Mouse (Mus musculus): Measurements from ENCODE around the gene Tyw3.
A peak's percentile ranks its signal among the peaks of the same experiment; 100 is the strongest.

Tyw3 gene

DNA sequence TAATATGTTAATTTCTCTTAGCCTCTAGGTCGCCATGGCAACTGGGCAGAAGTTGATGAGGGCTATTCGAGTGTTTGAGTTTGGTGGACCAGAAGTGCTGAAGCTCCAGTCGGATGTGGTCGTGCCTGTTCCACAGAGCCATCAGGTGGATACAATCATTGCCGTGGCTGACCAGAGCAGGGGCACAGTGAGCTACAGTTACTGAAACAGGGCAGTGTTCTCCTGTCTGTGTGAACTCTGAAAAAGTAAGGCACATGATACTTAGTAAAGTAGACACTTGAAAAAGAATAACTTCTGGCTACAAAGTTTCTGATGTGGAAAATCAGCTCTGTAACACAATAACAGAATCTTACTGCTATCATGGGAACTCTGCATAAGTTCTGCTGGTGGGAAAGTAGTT is 8.0 kb upstream of the Tyw3 start:
- no peaks in the 10 kb centered on the region for H3K4me1 ChIP-seq (replicated peaks; ENCODE audit: low read depth, low read length)
- H3K9me3 ChIP-seq (ENCODE audit: low read length): no peaks in the 10 kb centered on the region
- TF ChIP-seq NANOG (IDR thresholded peaks at IDR 0.05; ENCODE audit: borderline replicate concordance, low read length) (no peak), POU5F1 (IDR thresholded peaks at IDR 0.05; ENCODE audit: borderline replicate concordance, low read length) (no peak), CTCF (conservative IDR thresholded peaks at IDR 0.05; ENCODE audit: low read length) (no peak)
- peaks cover 28% of the 10 kb centered on the region for H3K36me3 ChIP-seq (ENCODE audit: insufficient read depth, low read length)
- no peak overlapping the region for H3K4me3 ChIP-seq (replicated peaks; ENCODE audit: low read length)
- H3K27me3 ChIP-seq (ENCODE audit: insufficient read depth, low read length): no peaks in the 10 kb centered on the region

- no peak for TF ChIP-seq CTCF (conservative IDR thresholded peaks at IDR 0.05; ENCODE audit: low read length)
- TF ChIP-seq NANOG (IDR thresholded peaks at IDR 0.05; ENCODE audit: borderline replicate concordance, low read length): no peak
- TF ChIP-seq POU5F1 (IDR thresholded peaks at IDR 0.05; ENCODE audit: borderline replicate concordance, low read length): no peak
- Histone ChIP-seq H3K4me1 (replicated peaks; ENCODE audit: low read depth, low read length) (peaks cover 9% of the 10 kb centered on the region), H3K9me3 (ENCODE audit: low read length) (no peaks in the 10 kb centered on the region), H3K27me3 (ENCODE audit: insufficient read depth, low read length) (no peaks in the 10 kb centered on the region), H3K36me3 (ENCODE audit: insufficient read depth, low read length) (peaks cover 21% of the 10 kb centered on the region), H3K4me3 (replicated peaks; ENCODE audit: low read length) (no peak overlapping the region)
These were observed 5.2 kb upstream of the Tyw3 start for GRCm38 (mm10) chr3:154602141-154602540.

GRCm38 (mm10) chr3:154597561-154597960 is 657 bp upstream of the Tyw3 start:
- H3K27me3 ChIP-seq (ENCODE audit: insufficient read depth, low read length): no peaks in the 10 kb centered on the region
- H3K9me3 ChIP-seq (ENCODE audit: low read length): no peaks in the 10 kb centered on the region
- peaks cover 26% of the 10 kb centered on the region for H3K36me3 ChIP-seq (ENCODE audit: insufficient read depth, low read length)
- peak overlapping the region; percentile 96 for H3K4me3 ChIP-seq (replicated peaks; ENCODE audit: low read length)
- TF ChIP-seq POU5F1 (IDR thresholded peaks at IDR 0.05; ENCODE audit: borderline replicate concordance, low read length) (no peak), NANOG (IDR thresholded peaks at IDR 0.05; ENCODE audit: borderline replicate concordance, low read length) (no peak), CTCF (conservative IDR thresholded peaks at IDR 0.05; ENCODE audit: low read length) (no peak)
- H3K4me1 ChIP-seq (replicated peaks; ENCODE audit: low read depth, low read length): peaks cover 12% of the 10 kb centered on the region

GRCm38 (mm10) chr3:154596488-154596933 is 393 bp downstream of the Tyw3 start, which contains the start of gene Cryz:
Cryz (plus strand) TSS chr3:154596711.
- H3K36me3 ChIP-seq (ENCODE audit: insufficient read depth, low read length): peaks cover 36% of the 10 kb centered on the region

GRCm38 (mm10) chr3:154594156-154594555 is 2.7 kb downstream of the Tyw3 start:
- Histone ChIP-seq H3K4me1 (replicated peaks; ENCODE audit: low read depth, low read length) (peaks cover 12% of the 10 kb centered on the region), H3K9me3 (ENCODE audit: low read length) (no peaks in the 10 kb centered on the region), H3K36me3 (ENCODE audit: insufficient read depth, low read length) (peaks cover 60% of the 10 kb centered on the region), H3K27me3 (ENCODE audit: insufficient read depth, low read length) (no peaks in the 10 kb centered on the region), H3K4me3 (replicated peaks; ENCODE audit: low read length) (no peak overlapping the region)
- TF ChIP-seq NANOG (IDR thresholded peaks at IDR 0.05; ENCODE audit: borderline replicate concordance, low read length) (no peak), CTCF (conservative IDR thresholded peaks at IDR 0.05; ENCODE audit: low read length) (no peak), POU5F1 (IDR thresholded peaks at IDR 0.05; ENCODE audit: borderline replicate concordance, low read length) (no peak)

More at GRCm38 (mm10) chr3:154596488-154596933, 393 bp downstream of the Tyw3 start, which contains the start of gene Cryz:
- TF ChIP-seq NANOG (IDR thresholded peaks at IDR 0.05; ENCODE audit: borderline replicate concordance, low read length) (no peak), CTCF (conservative IDR thresholded peaks at IDR 0.05; ENCODE audit: low read length) (peak; percentile 83)
- H3K27me3 ChIP-seq (ENCODE audit: insufficient read depth, low read length): no peaks in the 10 kb centered on the region
- H3K9me3 ChIP-seq (ENCODE audit: low read length): no peaks in the 10 kb centered on the region
- peak within 1 kb of the TSS; percentile 96 for H3K4me3 ChIP-seq (replicated peaks; ENCODE audit: low read length)
- peaks cover 12% of the 10 kb centered on the region for H3K4me1 ChIP-seq (replicated peaks; ENCODE audit: low read depth, low read length)

DNA sequence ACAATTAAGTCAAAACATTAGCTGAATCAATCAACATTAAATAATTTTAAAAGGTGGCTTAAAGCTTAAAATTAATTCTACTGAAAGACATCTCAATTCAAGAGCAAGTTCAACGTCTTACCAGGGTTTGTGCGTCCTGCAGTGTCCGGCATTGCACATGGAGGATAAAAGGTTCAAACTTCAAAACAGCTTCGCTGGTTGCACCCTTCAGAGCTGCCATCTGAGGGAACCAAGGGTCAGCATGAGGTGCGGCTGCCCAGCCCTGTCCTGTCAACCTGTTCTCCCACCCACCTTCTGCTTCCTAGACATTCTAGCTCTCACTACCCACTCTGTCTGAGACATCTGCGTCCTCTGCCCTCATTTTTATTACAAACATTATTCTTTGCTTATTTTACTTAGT is 3.3 kb downstream of the Tyw3 start:
- peaks cover 12% of the 10 kb centered on the region for H3K4me1 ChIP-seq (replicated peaks; ENCODE audit: low read depth, low read length)
- no peaks in the 10 kb centered on the region for H3K27me3 ChIP-seq (ENCODE audit: insufficient read depth, low read length)
- TF ChIP-seq NANOG (IDR thresholded peaks at IDR 0.05; ENCODE audit: borderline replicate concordance, low read length) (no peak), CTCF (conservative IDR thresholded peaks at IDR 0.05; ENCODE audit: low read length) (no peak), POU5F1 (IDR thresholded peaks at IDR 0.05; ENCODE audit: borderline replicate concordance, low read length) (no peak)
- no peak overlapping the region for H3K4me3 ChIP-seq (replicated peaks; ENCODE audit: low read length)
- peaks cover 60% of the 10 kb centered on the region for H3K36me3 ChIP-seq (ENCODE audit: insufficient read depth, low read length)
- H3K9me3 ChIP-seq (ENCODE audit: low read length): no peaks in the 10 kb centered on the region

DNA sequence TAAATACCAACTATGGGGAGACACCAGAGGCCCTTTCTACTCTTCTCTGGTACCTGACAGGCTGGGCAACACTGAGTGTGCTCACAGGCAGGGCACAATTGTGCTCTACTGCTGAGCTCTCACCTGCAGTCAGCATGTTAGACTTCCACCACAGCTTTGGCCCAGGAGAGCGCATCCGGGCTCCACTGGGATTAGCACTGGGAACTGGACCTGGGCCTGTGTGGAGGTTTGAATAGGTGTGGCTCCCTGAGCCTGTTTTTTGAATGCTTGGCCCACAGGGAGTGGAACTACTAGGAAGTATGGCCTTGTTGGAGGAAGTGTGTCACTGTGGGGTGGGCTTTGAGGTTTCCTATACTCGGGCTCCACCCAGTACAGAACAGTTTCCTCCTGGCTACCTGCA is 5.3 kb downstream of the Tyw3 start:
- no peak for TF ChIP-seq CTCF (conservative IDR thresholded peaks at IDR 0.05; ENCODE audit: low read length)
- no peak for TF ChIP-seq POU5F1 (IDR thresholded peaks at IDR 0.05; ENCODE audit: borderline replicate concordance, low read length)
- peaks cover 3% of the 10 kb centered on the region for H3K4me1 ChIP-seq (replicated peaks; ENCODE audit: low read depth, low read length)
- peaks cover 79% of the 10 kb centered on the region for H3K36me3 ChIP-seq (ENCODE audit: insufficient read depth, low read length)
- H3K27me3 ChIP-seq (ENCODE audit: insufficient read depth, low read length): no peaks in the 10 kb centered on the region
- H3K9me3 ChIP-seq (ENCODE audit: low read length): no peaks in the 10 kb centered on the region
- H3K4me3 ChIP-seq (replicated peaks; ENCODE audit: low read length): no peak overlapping the region

GRCm38 (mm10) chr3:154590971-154591370 is 5.9 kb downstream of the Tyw3 start:
- Histone ChIP-seq H3K9me3 (ENCODE audit: low read length) (no peaks in the 10 kb centered on the region), H3K4me3 (replicated peaks; ENCODE audit: low read length) (no peak overlapping the region), H3K27me3 (ENCODE audit: insufficient read depth, low read length) (no peaks in the 10 kb centered on the region), H3K4me1 (replicated peaks; ENCODE audit: low read depth, low read length) (no peaks in the 10 kb centered on the region), H3K36me3 (ENCODE audit: insufficient read depth, low read length) (peaks cover 86% of the 10 kb centered on the region)
- TF ChIP-seq CTCF (conservative IDR thresholded peaks at IDR 0.05; ENCODE audit: low read length) (no peak), NANOG (IDR thresholded peaks at IDR 0.05; ENCODE audit: borderline replicate concordance, low read length) (no peak), POU5F1 (IDR thresholded peaks at IDR 0.05; ENCODE audit: borderline replicate concordance, low read length) (no peak)

DNA sequence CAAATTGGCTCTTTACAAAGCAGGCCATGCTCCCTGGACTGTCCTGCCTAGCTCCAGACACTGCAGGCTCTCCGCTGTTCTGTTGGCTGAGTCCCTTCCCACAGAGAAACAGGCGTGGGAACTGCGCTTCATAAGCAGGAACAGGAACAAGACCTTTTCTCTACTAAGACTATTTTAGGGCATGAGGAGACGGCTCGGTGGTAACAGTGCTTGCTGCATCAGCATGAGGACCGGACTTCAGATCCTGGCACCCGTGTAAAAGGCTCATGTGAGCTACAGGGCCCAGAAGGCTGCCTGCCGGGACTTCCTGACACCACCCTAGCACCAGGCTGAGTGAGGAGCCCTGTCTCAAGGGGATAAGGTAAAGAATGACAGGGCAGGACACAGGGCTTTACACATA is 12.6 kb downstream of the Tyw3 start:
- Histone ChIP-seq H3K27me3 (ENCODE audit: insufficient read depth, low read length) (no peaks in the 10 kb centered on the region), H3K4me3 (replicated peaks; ENCODE audit: low read length) (no peak overlapping the region), H3K9me3 (ENCODE audit: low read length) (no peaks in the 10 kb centered on the region), H3K36me3 (ENCODE audit: insufficient read depth, low read length) (peaks cover 53% of the 10 kb centered on the region), H3K4me1 (replicated peaks; ENCODE audit: low read depth, low read length) (no peaks in the 10 kb centered on the region)
- TF ChIP-seq CTCF (conservative IDR thresholded peaks at IDR 0.05; ENCODE audit: low read length) (no peak), NANOG (IDR thresholded peaks at IDR 0.05; ENCODE audit: borderline replicate concordance, low read length) (no peak), POU5F1 (IDR thresholded peaks at IDR 0.05; ENCODE audit: borderline replicate concordance, low read length) (no peak)
